Mouse (Mus musculus) forebrain, embryonic 10.5 days (tissue): Measurements from ENCODE around the gene Mier3. TPM values are rescaled to one million over a fixed set of nuclear protein-coding genes. Genes with fewer than 3 reads are reported as not detected.

ENCODE experiments used
- DNase-seq: peaks from one replicate; pipeline ENCODE4 v3.0.0-alpha.2; 2017; ENCODE audit warnings: low spot score; ENCODE audit errors: extremely low spot score
- H3K27ac ChIP-seq: fragments of 300-500 bp; sonication (generic); 2 replicates; pipeline ENCODE4 v1.5.1; 2016; ENCODE audit warnings: mild to moderate bottlenecking
- H3K27me3 ChIP-seq: fragments of 300-500 bp; sonication (generic); 2 replicates; pipeline ENCODE4 v1.6.1; 2016; ENCODE audit warnings: mild to moderate bottlenecking; ENCODE audit not compliant: poor library complexity, severe bottlenecking
- H3K36me3 ChIP-seq: fragments of 300-500 bp; sonication (generic); replicated peaks from 2 replicates; pipeline ENCODE4 v1.6.1; 2016; ENCODE audit warnings: mild to moderate bottlenecking, moderate library complexity
- H3K4me1 ChIP-seq: fragments of 300-500 bp; sonication (generic); 2 replicates; pipeline ENCODE4 v1.6.1; 2016
- H3K4me3 ChIP-seq: fragments of 300-500 bp; sonication (generic); 2 replicates; pipeline ENCODE4 v1.5.1; 2016; ENCODE audit warnings: mild to moderate bottlenecking, moderate library complexity
- H3K9me3 ChIP-seq: fragments of 300-500 bp; sonication (generic); 2 replicates; pipeline ENCODE4 v1.6.1; 2016; ENCODE audit warnings: mild to moderate bottlenecking, moderate library complexity
- WGBS: fragments of 180-500 bp; shearing (Covaris S2); methylation state at CpG from one replicate; pipeline ENCODE4 v1.1.7; 2016; 5-methylcytosine and 5-hydroxymethylcytosine counted together
- polyA plus RNA-seq: library from polyadenylated mRNA; unstranded; fragments of >200 nt; fragmentation: Nextera tagmentation; extraction: Ambion mirVana; gene quantifications from 2 replicates; pipeline ENCODE4 v1.2.1, GENCODE M21; 2016

The Mier3 gene
- polyA plus RNA-seq, 1 experiment from 2014 or later, result 18.7 TPM

DNA sequence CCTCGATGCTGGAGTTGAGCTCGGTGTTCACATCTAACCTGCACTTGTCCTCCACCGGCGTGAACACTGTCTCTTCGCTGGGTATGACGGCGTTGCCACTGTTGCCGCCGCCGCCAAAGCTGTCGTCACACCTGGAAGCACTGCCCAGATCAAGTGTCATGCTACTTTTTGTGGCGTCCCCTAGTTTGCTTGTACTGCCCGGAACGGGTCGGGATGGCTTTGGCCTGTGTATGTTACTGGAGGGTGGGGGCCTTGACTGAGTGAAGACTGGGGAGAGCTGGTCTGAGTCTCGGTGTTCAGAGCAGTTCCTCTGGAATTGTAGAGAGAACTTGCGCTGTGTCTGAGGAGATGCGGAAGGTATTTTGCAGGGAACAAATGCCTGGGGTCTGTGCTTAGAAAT, 74.6 kb downstream of the Mier3 start:
- WGBS, result 97% methylated on average over 18 of the region's 18 CpGs
- Histone ChIP-seq H3K9me3 (peaks cover 7% of the 10 kb centered on the region; the same call in 1 of the 2 replicates), H3K36me3 (peaks cover 100% of the 10 kb centered on the region), H3K4me1 (no peaks in the 10 kb centered on the region), H3K27ac (no peak overlapping the region), H3K27me3 (no peaks in the 10 kb centered on the region), H3K4me3 (no peak overlapping the region)
- no peak for DNase-seq

DNA sequence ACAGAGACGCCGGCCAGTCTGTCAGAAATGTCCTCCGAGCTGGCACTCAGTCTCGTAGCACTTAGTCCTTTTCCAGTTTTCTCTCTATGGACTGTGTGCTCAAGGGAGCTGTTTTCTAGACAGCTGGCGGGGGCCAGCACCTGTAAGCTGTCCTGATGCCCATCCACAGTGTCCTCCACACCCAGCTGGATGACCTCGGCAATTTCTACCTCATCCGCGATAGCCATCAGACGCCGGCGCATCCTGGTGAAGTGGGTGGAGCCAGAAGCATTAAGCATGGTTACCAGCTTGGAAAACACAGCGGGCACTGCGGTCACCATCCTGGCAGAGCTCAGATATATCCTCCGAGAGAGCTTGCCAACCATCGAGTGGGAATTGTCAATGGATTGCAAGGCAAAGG, 75.2 kb downstream of the Mier3 start:
- Histone ChIP-seq H3K27ac (no peak overlapping the region), H3K36me3 (peaks cover 100% of the 10 kb centered on the region)
- WGBS, result 95% methylated on average over 15 of the region's 15 CpGs

DNA sequence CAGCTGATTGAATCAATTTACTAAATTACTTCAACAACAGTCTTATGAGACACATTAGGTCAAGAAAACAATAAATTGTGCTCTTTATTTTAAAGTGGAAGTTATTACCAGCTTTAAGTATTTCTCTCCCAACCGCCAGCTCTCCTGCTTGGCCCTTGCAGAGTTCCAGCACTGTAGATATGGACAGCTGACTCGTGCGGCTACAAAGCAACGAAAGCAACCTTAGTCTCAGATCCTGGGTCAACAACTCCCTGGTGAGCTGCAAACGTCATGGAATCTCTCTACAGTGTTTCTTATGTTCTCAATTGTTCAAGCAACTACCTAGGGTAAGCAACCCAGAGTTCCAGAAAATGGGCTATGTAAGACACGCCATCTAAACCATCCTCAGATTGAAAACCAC, 76.2 kb downstream of the Mier3 start:
- 94% methylated on average over 6 of the region's 6 CpGs for WGBS
- Histone ChIP-seq H3K4me1 (no peaks in the 10 kb centered on the region), H3K27me3 (no peaks in the 10 kb centered on the region), H3K4me3 (no peak overlapping the region), H3K27ac (no peak overlapping the region), H3K36me3 (peaks cover 100% of the 10 kb centered on the region), H3K9me3 (peaks cover 7% of the 10 kb centered on the region; the same call in 1 of the 2 replicates)
- no peak for DNase-seq

More for the DNA sequence above, 75.2 kb downstream of the Mier3 start:
- no peak overlapping the region for H3K4me3 ChIP-seq
- DNase-seq, result no peak
- H3K4me1 ChIP-seq, result no peaks in the 10 kb centered on the region
- H3K9me3 ChIP-seq, result peaks cover 7% of the 10 kb centered on the region; the same call in 1 of the 2 replicates
- no peaks in the 10 kb centered on the region for H3K27me3 ChIP-seq

DNA sequence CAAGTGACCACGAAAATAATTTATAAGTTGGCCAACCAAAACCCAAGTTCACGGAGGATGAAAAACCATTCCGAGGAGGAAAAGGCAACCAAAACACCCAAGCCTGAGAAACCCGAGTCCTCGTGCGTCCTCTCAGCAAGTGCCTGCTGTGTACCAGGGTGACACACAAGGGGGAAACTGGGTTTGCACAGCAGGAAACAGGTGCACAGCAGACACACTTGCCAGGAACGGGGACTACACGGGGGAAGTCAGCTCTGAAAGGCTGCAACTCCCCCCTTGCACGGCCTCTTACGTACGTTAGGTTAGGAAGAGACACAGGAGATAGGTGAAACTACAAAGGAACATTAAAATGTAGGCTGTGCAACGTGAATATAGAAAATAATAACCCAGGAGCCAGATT, 81.7 kb downstream of the Mier3 start:
- WGBS, result 96% methylated on average over 12 of the region's 12 CpGs

More for the DNA sequence above, 81.7 kb downstream of the Mier3 start:
- H3K9me3 ChIP-seq, result no peaks in the 10 kb centered on the region
- H3K4me1 ChIP-seq, result no peaks in the 10 kb centered on the region
- H3K27me3 ChIP-seq, result no peaks in the 10 kb centered on the region
- H3K27ac ChIP-seq, result no peak overlapping the region
- peaks cover 100% of the 10 kb centered on the region for H3K36me3 ChIP-seq
- no peak for DNase-seq
- no peak overlapping the region for H3K4me3 ChIP-seq

Other genes starting within 250 kb of the Mier3 start
- 89.1 and 101 TPM in 2 replicates for gene Gpbp1, start 190.9 kb upstream of the Mier3 start, polyA plus RNA-seq
- gene Gm49496, start 131.0 kb upstream of the Mier3 start, polyA plus RNA-seq, result not detected in 2 replicates
- not detected in 2 replicates for gene Gm10198, start 88.2 kb upstream of the Mier3 start, polyA plus RNA-seq
- 13.4 and 13.9 TPM in 2 replicates for gene Map3k1, start 128.0 kb downstream of the Mier3 start, polyA plus RNA-seq